Mouse (Mus musculus): ENCODE measurements at regions not wholly inside any gene's neighbourhood (a gene's known extent, or its start where the extent isn't known, plus 50 kb on each side); places are given as distances from the start of the nearest gene placed in this dataset.

- TF ChIP-seq EP300 (IDR thresholded peaks at IDR 0.05; ENCODE audit: low read depth), result no peak
- TF ChIP-seq CTCF (IDR thresholded peaks at IDR 0.05; ENCODE audit: low read depth), result no peak
- Histone ChIP-seq H3K9ac (replicated peaks; ENCODE audit: low read depth, low read length) (no peak overlapping the region), H3K4me1 (ENCODE audit: control insufficient read depth, insufficient read depth) (no peaks in the 10 kb centered on the region), H3K4me3 (ENCODE audit: low read depth, low read length) (no peak overlapping the region), H3K27me3 (ENCODE audit: control insufficient read depth, insufficient read depth, low read length) (no peaks in the 10 kb centered on the region), H3K9me3 (replicated peaks; ENCODE audit: control insufficient read depth, low read length) (no peaks in the 10 kb centered on the region), H3K4me2 (ENCODE audit: low read depth, low read length) (no peak overlapping the region), H3K36me3 (replicated peaks; ENCODE audit: control insufficient read depth, insufficient read depth, low read length) (no peaks in the 10 kb centered on the region), H3K27ac (ENCODE audit: low read depth) (no peak overlapping the region)
- ATAC-seq (ENCODE audit: insufficient read depth, low read depth) (no peak), DNase-seq (ENCODE audit: low spot score) (no peak)
- WGBS, result 43% methylated on average over 2 of the region's 2 CpGs
Measured at GRCm38 (mm10) chr15:24720346-24720745, 693.2 kb downstream of the Basp1 start.

GRCm38 (mm10) chr15:24682167-24682566, 731.4 kb downstream of the Basp1 start:
- H3K9me3 ChIP-seq (replicated peaks; ENCODE audit: control insufficient read depth, low read length), result peaks cover 4% of the 10 kb centered on the region; the same call in 1 of the 2 replicates
- H3K4me2 ChIP-seq (ENCODE audit: low read depth, low read length), result no peak overlapping the region
- no peaks in the 10 kb centered on the region for H3K4me1 ChIP-seq (ENCODE audit: control insufficient read depth, insufficient read depth)
- no peaks in the 10 kb centered on the region for H3K36me3 ChIP-seq (replicated peaks; ENCODE audit: control insufficient read depth, insufficient read depth, low read length)
- no peak overlapping the region for H3K4me3 ChIP-seq (ENCODE audit: low read depth, low read length)
- DNase-seq (ENCODE audit: low spot score), result no peak
- H3K9ac ChIP-seq (replicated peaks; ENCODE audit: low read depth, low read length), result no peak overlapping the region
- H3K27me3 ChIP-seq (ENCODE audit: control insufficient read depth, insufficient read depth, low read length), result no peaks in the 10 kb centered on the region
- no peak for ATAC-seq (ENCODE audit: insufficient read depth, low read depth)
- TF ChIP-seq EP300 (IDR thresholded peaks at IDR 0.05; ENCODE audit: low read depth) (no peak), CTCF (IDR thresholded peaks at IDR 0.05; ENCODE audit: low read depth) (no peak)
- WGBS, result 56% methylated on average over 4 of the region's 4 CpGs
- no peak overlapping the region for H3K27ac ChIP-seq (ENCODE audit: low read depth)

GRCm38 (mm10) chr15:24648938-24649337, 764.6 kb downstream of the Basp1 start:
- Histone ChIP-seq H3K27ac (ENCODE audit: low read depth) (no peak overlapping the region), H3K9ac (replicated peaks; ENCODE audit: low read depth, low read length) (no peak overlapping the region), H3K4me3 (ENCODE audit: low read depth, low read length) (no peak overlapping the region), H3K4me1 (ENCODE audit: control insufficient read depth, insufficient read depth) (no peaks in the 10 kb centered on the region), H3K27me3 (ENCODE audit: control insufficient read depth, insufficient read depth, low read length) (no peaks in the 10 kb centered on the region), H3K9me3 (replicated peaks; ENCODE audit: control insufficient read depth, low read length) (no peaks in the 10 kb centered on the region), H3K4me2 (ENCODE audit: low read depth, low read length) (no peak overlapping the region), H3K36me3 (replicated peaks; ENCODE audit: control insufficient read depth, insufficient read depth, low read length) (no peaks in the 10 kb centered on the region)
- DNase-seq (ENCODE audit: low spot score) (no peak), ATAC-seq (ENCODE audit: insufficient read depth, low read depth) (no peak)
- TF ChIP-seq CTCF (IDR thresholded peaks at IDR 0.05; ENCODE audit: low read depth), result no peak
- no peak for TF ChIP-seq EP300 (IDR thresholded peaks at IDR 0.05; ENCODE audit: low read depth)
- 55% methylated on average over 1 of the region's 1 CpGs for WGBS

DNA sequence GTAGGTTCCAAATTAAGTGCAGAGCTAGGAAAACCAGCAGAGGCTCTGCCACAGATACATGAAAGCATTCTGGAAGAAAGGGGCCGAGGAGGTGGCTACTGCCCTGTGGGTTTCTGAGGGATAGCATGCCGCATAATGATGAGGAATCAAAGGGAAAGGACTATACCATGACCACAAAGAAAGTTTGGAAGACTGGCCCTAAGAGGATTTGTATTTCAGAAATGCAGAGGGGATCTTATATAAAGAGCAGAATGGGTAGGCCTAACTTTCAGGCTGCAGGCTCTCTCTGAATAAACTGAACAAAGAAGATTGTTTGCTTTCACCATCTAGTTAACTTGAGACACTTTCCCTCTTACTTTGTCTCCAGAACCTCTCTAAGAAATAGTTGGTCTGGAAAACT, 777.9 kb downstream of the Basp1 start:
- Histone ChIP-seq H3K9ac (replicated peaks; ENCODE audit: low read depth, low read length) (no peak overlapping the region), H3K9me3 (replicated peaks; ENCODE audit: control insufficient read depth, low read length) (no peaks in the 10 kb centered on the region), H3K36me3 (replicated peaks; ENCODE audit: control insufficient read depth, insufficient read depth, low read length) (no peaks in the 10 kb centered on the region), H3K4me3 (ENCODE audit: low read depth, low read length) (no peak overlapping the region), H3K4me1 (ENCODE audit: control insufficient read depth, insufficient read depth) (no peaks in the 10 kb centered on the region), H3K27ac (ENCODE audit: low read depth) (no peak overlapping the region), H3K4me2 (ENCODE audit: low read depth, low read length) (no peak overlapping the region), H3K27me3 (ENCODE audit: control insufficient read depth, insufficient read depth, low read length) (no peaks in the 10 kb centered on the region)
- no peak for DNase-seq (ENCODE audit: low spot score)
- TF ChIP-seq CTCF (IDR thresholded peaks at IDR 0.05; ENCODE audit: low read depth) (no peak), EP300 (IDR thresholded peaks at IDR 0.05; ENCODE audit: low read depth) (no peak)
- ATAC-seq (ENCODE audit: insufficient read depth, low read depth), result no peak
- WGBS, result 57% methylated on average over 2 of the region's 2 CpGs

DNA sequence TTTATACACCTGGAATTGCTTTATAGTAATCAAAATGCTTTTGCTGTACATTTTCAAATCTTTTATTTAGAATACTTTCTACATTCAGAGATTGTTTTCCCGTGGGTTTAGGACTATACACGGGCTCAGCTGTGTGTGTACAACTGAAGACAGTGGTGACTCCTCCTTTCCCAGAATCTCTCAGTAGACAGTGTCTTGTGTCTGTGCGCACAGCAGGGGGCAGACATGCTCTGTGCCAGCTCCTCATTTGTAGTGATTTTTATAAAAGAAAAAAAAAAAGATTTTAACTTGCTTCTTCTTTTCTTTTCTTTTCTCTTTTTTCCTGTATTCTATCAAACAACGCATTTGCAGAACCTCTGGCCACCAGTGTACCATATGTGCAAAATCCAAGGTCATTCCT, 817.3 kb downstream of the Basp1 start:
- Histone ChIP-seq H3K27ac (ENCODE audit: low read depth) (no peak overlapping the region), H3K9ac (replicated peaks; ENCODE audit: low read depth, low read length) (no peak overlapping the region), H3K9me3 (replicated peaks; ENCODE audit: control insufficient read depth, low read length) (no peaks in the 10 kb centered on the region), H3K4me2 (ENCODE audit: low read depth, low read length) (no peak overlapping the region), H3K27me3 (ENCODE audit: control insufficient read depth, insufficient read depth, low read length) (no peaks in the 10 kb centered on the region), H3K4me1 (ENCODE audit: control insufficient read depth, insufficient read depth) (no peaks in the 10 kb centered on the region), H3K36me3 (replicated peaks; ENCODE audit: control insufficient read depth, insufficient read depth, low read length) (no peaks in the 10 kb centered on the region), H3K4me3 (ENCODE audit: low read depth, low read length) (no peak overlapping the region)
- 38% methylated on average over 4 of the region's 4 CpGs for WGBS
- peak; percentile 49 for TF ChIP-seq CTCF (IDR thresholded peaks at IDR 0.05; ENCODE audit: low read depth)
- no peak for TF ChIP-seq EP300 (IDR thresholded peaks at IDR 0.05; ENCODE audit: low read depth)
- DNase-seq (ENCODE audit: low spot score) (peak; percentile 24), ATAC-seq (ENCODE audit: insufficient read depth, low read depth) (no peak)

DNA sequence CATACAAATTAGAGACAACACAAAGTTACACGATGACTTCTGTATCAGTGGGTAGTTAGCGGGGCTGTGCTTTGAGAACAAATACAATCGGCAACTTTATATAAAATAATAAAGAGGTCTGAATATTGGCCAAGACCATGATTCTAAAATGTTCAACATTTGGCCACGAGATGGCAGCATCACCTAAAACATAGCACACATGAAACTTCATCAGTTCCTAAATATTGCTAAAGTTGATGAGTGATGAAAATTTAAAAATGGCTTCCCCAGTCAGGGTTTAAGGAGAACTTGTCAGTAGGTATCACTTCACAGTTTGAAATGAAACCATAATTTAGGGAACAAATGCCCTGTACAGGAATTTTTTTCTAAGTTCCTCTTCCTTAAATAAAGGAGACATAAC, 824.6 kb downstream of the Basp1 start:
- Histone ChIP-seq H3K9me3 (replicated peaks; ENCODE audit: control insufficient read depth, low read length) (no peaks in the 10 kb centered on the region), H3K4me2 (ENCODE audit: low read depth, low read length) (no peak overlapping the region), H3K36me3 (replicated peaks; ENCODE audit: control insufficient read depth, insufficient read depth, low read length) (no peaks in the 10 kb centered on the region), H3K27me3 (ENCODE audit: control insufficient read depth, insufficient read depth, low read length) (no peaks in the 10 kb centered on the region), H3K27ac (ENCODE audit: low read depth) (no peak overlapping the region), H3K4me1 (ENCODE audit: control insufficient read depth, insufficient read depth) (no peaks in the 10 kb centered on the region), H3K9ac (replicated peaks; ENCODE audit: low read depth, low read length) (no peak overlapping the region), H3K4me3 (ENCODE audit: low read depth, low read length) (no peak overlapping the region)
- ATAC-seq (ENCODE audit: insufficient read depth, low read depth) (no peak), DNase-seq (ENCODE audit: low spot score) (peak; percentile 5)
- 22% methylated on average over 4 of the region's 4 CpGs for WGBS
- no peak for TF ChIP-seq EP300 (IDR thresholded peaks at IDR 0.05; ENCODE audit: low read depth)
- peak; percentile 60 for TF ChIP-seq CTCF (IDR thresholded peaks at IDR 0.05; ENCODE audit: low read depth)

Data from heart, postnatal 0 days (tissue).